Mouse (Mus musculus): ENCODE measurements around the gene Gtdc1. TPM values are rescaled to one million over a fixed set of nuclear protein-coding genes. Genes with fewer than 3 reads are reported as not detected.

The Gtdc1 gene
- polyA plus RNA-seq, 1 experiment from 2014 or later, result 19.0 TPM

DNA sequence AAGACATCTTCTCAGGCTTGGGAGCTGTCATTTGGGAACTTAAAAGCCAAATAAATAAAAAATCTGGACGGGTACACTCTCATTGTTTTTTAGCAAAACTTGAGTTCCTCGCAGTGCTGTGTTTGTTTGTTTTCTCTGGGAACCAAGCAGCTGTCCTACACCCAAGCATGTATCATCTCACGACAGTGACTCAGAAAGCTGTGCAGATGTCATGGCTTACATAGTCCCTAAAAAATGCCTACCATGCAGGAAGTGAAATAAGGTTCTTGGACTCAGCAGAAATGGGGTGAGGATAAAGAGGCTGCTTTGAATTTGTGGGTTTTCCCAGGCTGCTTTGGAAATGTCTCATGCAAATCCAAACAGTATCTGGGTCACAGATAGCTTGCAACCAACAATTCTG is 28.8 kb upstream of the Gtdc1 start:
- no peak for ATAC-seq (ENCODE audit: insufficient number of reproducible peaks, insufficient read depth, low FRiP score, low TSS enrichment, low read depth)
- WGBS, result 54% methylated on average over 3 of the region's 3 CpGs
- no peak overlapping the region for H3K27ac ChIP-seq

GRCm38 (mm10) chr2:44955506-44955905 is 28.0 kb upstream of the Gtdc1 start:
- ATAC-seq (ENCODE audit: insufficient number of reproducible peaks, insufficient read depth, low FRiP score, low TSS enrichment, low read depth), result no peak
- H3K4me3 ChIP-seq, result no peak overlapping the region
- H3K27me3 ChIP-seq, result no peaks in the 10 kb centered on the region
- H3K9ac ChIP-seq, result no peak overlapping the region
- H3K36me3 ChIP-seq, result no peaks in the 10 kb centered on the region
- no peak overlapping the region for H3K4me2 ChIP-seq
- 90% methylated on average over 6 of the region's 6 CpGs for WGBS
- H3K9me3 ChIP-seq, result no peaks in the 10 kb centered on the region
- no peak overlapping the region for H3K27ac ChIP-seq
- no peaks in the 10 kb centered on the region for H3K4me1 ChIP-seq

More for the DNA sequence above, 28.8 kb upstream of the Gtdc1 start:
- Histone ChIP-seq H3K4me2 (no peak overlapping the region), H3K27me3 (no peaks in the 10 kb centered on the region), H3K4me3 (no peak overlapping the region), H3K9ac (no peak overlapping the region), H3K4me1 (no peaks in the 10 kb centered on the region), H3K9me3 (no peaks in the 10 kb centered on the region), H3K36me3 (no peaks in the 10 kb centered on the region)

GRCm38 (mm10) chr2:44954180-44954579 is 26.7 kb upstream of the Gtdc1 start:
- no peak overlapping the region for H3K4me3 ChIP-seq
- no peaks in the 10 kb centered on the region for H3K4me1 ChIP-seq
- no peaks in the 10 kb centered on the region for H3K9me3 ChIP-seq
- H3K9ac ChIP-seq, result no peak overlapping the region
- no peak overlapping the region for H3K4me2 ChIP-seq
- H3K27ac ChIP-seq, result no peak overlapping the region
- no peaks in the 10 kb centered on the region for H3K36me3 ChIP-seq
- H3K27me3 ChIP-seq, result no peaks in the 10 kb centered on the region
- ATAC-seq (ENCODE audit: insufficient number of reproducible peaks, insufficient read depth, low FRiP score, low TSS enrichment, low read depth), result no peak
- WGBS, result 43% methylated on average over 1 of the region's 1 CpGs

- 37% methylated on average over 6 of the region's 6 CpGs for WGBS
- Histone ChIP-seq H3K9me3 (no peaks in the 10 kb centered on the region), H3K27me3 (no peaks in the 10 kb centered on the region), H3K4me2 (no peak overlapping the region), H3K4me1 (no peaks in the 10 kb centered on the region), H3K36me3 (no peaks in the 10 kb centered on the region), H3K27ac (no peak overlapping the region), H3K9ac (no peak overlapping the region), H3K4me3 (no peak overlapping the region)
- ATAC-seq (ENCODE audit: insufficient number of reproducible peaks, insufficient read depth, low FRiP score, low TSS enrichment, low read depth), result no peak
Measured at GRCm38 (mm10) chr2:44952830-44953422, 25.5 kb upstream of the Gtdc1 start.

DNA sequence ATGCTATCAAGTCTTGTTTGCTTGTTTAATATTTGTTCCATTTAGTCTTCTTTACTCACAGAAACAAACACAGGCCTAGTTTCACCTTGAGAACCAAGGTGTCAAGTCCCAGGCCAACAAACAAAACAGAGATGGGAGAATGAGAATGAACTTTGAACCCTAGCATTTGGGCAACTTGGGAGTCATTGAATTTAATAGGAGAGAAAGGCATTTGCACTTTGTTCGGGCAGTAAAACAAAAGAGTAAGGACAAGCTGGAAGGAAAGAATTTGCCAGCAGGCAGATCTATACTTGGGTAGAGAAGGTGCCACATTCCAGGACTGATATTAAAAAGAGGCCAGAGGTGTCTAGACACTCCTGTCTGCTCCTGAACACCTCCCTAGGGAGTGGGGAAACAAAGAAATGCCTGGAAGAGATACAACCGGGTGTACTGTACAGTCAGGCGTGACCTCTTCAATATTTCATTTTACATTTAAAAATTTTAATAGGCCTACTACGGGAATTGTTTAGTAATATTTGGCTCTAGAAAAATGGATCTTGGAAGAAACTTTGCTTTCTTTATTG is 24.3 kb upstream of the Gtdc1 start:
- ATAC-seq (ENCODE audit: insufficient number of reproducible peaks, insufficient read depth, low FRiP score, low TSS enrichment, low read depth), result no peak
- Histone ChIP-seq H3K4me1 (no peaks in the 10 kb centered on the region), H3K9me3 (no peaks in the 10 kb centered on the region), H3K4me3 (no peak overlapping the region), H3K27me3 (no peaks in the 10 kb centered on the region), H3K9ac (no peak overlapping the region), H3K36me3 (no peaks in the 10 kb centered on the region), H3K27ac (no peak overlapping the region), H3K4me2 (no peak overlapping the region)
- WGBS, result 66% methylated on average over 4 of the region's 4 CpGs

DNA sequence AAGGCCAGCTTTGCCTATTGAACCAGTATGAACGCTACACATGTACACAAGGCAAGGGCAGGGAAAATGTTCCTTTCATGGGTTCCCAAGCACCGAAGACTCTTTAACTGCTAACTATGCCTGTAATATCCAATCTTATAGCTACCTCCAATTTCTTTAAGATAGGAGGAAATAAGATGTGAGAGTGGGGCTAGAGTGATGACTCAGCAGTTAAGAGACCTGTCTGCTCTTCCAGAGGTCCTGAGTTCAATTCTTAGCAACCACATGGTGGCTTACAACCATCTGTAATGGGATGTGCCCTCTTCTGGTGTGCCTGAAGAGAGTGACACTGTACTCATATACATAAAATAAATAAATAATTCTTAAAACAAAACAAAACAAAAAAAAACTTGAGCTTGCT is 17.2 kb upstream of the Gtdc1 start:
- H3K4me1 ChIP-seq, result no peaks in the 10 kb centered on the region
- no peaks in the 10 kb centered on the region for H3K36me3 ChIP-seq
- H3K27me3 ChIP-seq, result no peaks in the 10 kb centered on the region
- no peak for ATAC-seq (ENCODE audit: insufficient number of reproducible peaks, insufficient read depth, low FRiP score, low TSS enrichment, low read depth)
- H3K4me2 ChIP-seq, result no peak overlapping the region
- H3K9ac ChIP-seq, result no peak overlapping the region
- H3K9me3 ChIP-seq, result no peaks in the 10 kb centered on the region
- WGBS, result 95% methylated on average over 2 of the region's 2 CpGs
- H3K27ac ChIP-seq, result no peak overlapping the region
- H3K4me3 ChIP-seq, result no peak overlapping the region

GRCm38 (mm10) chr2:44930951-44931350 is 3.5 kb upstream of the Gtdc1 start:
- 59% methylated on average over 3 of the region's 3 CpGs for WGBS
- Histone ChIP-seq H3K9me3 (peaks cover 5% of the 10 kb centered on the region; the same call in 1 of the 2 replicates), H3K4me1 (no peaks in the 10 kb centered on the region), H3K9ac (no peak overlapping the region), H3K4me3 (no peak overlapping the region), H3K27me3 (no peaks in the 10 kb centered on the region), H3K36me3 (no peaks in the 10 kb centered on the region), H3K4me2 (no peak overlapping the region), H3K27ac (no peak overlapping the region)
- no peak for ATAC-seq (ENCODE audit: insufficient number of reproducible peaks, insufficient read depth, low FRiP score, low TSS enrichment, low read depth)

- H3K4me3 ChIP-seq, result no peak overlapping the region
- H3K9ac ChIP-seq, result no peak overlapping the region
- no peaks in the 10 kb centered on the region for H3K36me3 ChIP-seq
- no peak overlapping the region for H3K4me2 ChIP-seq
- ATAC-seq (ENCODE audit: insufficient number of reproducible peaks, insufficient read depth, low FRiP score, low TSS enrichment, low read depth), result no peak
- no peak overlapping the region for H3K27ac ChIP-seq
- no peaks in the 10 kb centered on the region for H3K9me3 ChIP-seq
- H3K4me1 ChIP-seq, result no peaks in the 10 kb centered on the region
- no peaks in the 10 kb centered on the region for H3K27me3 ChIP-seq
- WGBS, result 73% methylated on average over 3 of the region's 3 CpGs
Measured at GRCm38 (mm10) chr2:44928631-44929030, 1.2 kb upstream of the Gtdc1 start.

DNA sequence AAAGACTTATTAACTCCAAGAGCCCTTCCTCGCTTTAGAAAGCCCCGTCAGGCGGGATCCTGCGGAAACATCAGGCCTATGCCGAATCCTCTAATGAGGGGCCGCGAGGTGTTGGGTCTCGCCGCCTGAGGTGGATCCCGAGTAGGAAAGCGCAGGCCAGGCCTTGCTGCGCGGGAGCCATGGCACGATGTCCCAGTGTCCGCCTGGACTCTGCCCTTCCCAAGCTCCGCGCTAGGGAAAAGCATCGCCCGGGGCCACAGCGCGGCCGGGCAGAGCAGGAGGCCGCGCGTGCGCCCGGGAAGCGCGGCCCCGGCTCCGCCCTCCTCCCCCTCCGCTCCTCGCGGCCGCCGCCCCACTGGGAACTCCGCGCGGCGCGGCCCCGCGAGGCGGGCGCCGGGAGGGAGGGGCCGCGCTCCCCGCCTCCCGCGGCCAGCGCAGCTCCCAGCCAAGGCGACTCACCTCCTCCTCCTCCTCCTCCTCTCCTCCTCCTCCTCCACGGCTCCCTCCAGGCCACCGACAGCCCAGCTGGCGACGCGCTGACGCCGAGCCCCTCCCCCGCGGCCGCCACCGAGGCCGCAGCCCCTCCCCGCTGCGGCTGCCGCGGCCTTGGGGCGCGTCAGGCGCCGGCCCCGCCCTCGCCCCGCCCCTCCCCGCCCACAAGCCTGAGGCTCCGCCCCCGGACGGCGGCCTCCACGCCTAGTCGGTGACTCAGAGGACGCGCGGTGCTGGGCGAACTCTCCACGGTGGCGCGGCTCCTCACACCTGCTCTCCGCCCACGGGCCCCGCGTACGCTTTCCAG is 575 bp downstream of the Gtdc1 start:
- Histone ChIP-seq H3K9me3 (no peaks in the 10 kb centered on the region), H3K36me3 (no peaks in the 10 kb centered on the region), H3K4me3 (peak overlapping the region; percentile 72), H3K27me3 (no peaks in the 10 kb centered on the region), H3K4me2 (peak overlapping the region; percentile 70), H3K4me1 (no peaks in the 10 kb centered on the region), H3K27ac (peak overlapping the region; percentile 94), H3K9ac (peak overlapping the region; percentile 91)
- WGBS, result under 1% methylated on average over 58 of the region's 95 CpGs
- ATAC-seq (ENCODE audit: insufficient number of reproducible peaks, insufficient read depth, low FRiP score, low TSS enrichment, low read depth), result peak; percentile 96

DNA sequence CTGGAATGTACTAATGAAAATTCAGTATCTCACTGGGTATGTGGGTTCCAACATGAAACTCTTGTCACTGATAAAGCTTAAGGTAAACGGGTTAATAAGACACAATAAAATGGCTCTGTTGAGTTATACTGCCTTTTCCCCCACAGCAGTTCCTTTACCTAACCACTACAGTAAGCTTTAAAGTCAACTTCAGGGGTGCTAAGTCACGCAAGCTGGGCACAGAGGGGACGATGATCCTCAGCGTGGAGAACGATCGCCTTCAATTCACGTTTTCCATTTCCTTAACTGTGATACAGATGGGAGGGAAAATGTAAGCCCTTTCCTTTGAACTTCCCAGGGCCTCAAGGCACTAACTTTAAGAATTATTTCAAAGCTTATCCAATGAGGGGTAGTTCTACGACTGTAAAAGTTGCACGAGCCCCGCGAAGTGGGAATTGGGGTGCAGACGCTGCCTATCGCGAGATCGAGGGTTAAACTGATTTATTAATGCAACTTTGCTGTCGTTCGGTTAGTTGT is 1.2 kb downstream of the Gtdc1 start:
- Histone ChIP-seq H3K27ac (peak overlapping the region; percentile 94), H3K4me3 (peak overlapping the region; percentile 72), H3K4me2 (peak overlapping the region; percentile 62), H3K9ac (peak overlapping the region; percentile 91), H3K4me1 (no peaks in the 10 kb centered on the region), H3K27me3 (no peaks in the 10 kb centered on the region), H3K9me3 (no peaks in the 10 kb centered on the region), H3K36me3 (no peaks in the 10 kb centered on the region)
- no peak for ATAC-seq (ENCODE audit: insufficient number of reproducible peaks, insufficient read depth, low FRiP score, low TSS enrichment, low read depth)
- 1% methylated on average over 17 of the region's 17 CpGs for WGBS

DNA sequence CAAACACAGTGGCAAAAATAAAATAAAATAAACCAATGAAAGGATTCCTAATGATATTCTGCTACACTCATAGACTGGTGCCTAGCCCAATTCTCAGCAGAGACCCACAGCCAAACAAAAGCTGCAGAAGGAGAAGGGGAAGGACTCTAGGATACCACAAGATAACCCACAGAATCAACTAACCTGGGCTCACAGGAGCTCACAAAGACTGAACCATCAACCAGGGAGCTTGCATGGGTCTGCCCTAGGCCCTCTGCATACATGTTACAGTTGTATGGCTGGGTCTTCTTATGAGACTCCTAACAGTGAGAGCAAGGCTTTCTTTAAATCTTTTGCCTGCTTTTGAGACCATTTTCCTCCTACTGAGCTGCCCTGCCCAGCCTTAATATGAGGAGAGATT is 2.8 kb downstream of the Gtdc1 start:
- H3K27ac ChIP-seq, result no peak overlapping the region
- no peaks in the 10 kb centered on the region for H3K4me1 ChIP-seq
- no peak overlapping the region for H3K4me2 ChIP-seq
- no peaks in the 10 kb centered on the region for H3K36me3 ChIP-seq
- no peaks in the 10 kb centered on the region for H3K27me3 ChIP-seq
- H3K9me3 ChIP-seq, result no peaks in the 10 kb centered on the region
- no peak overlapping the region for H3K4me3 ChIP-seq
- H3K9ac ChIP-seq, result no peak overlapping the region
- ATAC-seq (ENCODE audit: insufficient number of reproducible peaks, insufficient read depth, low FRiP score, low TSS enrichment, low read depth), result no peak

Measured in embryonic facial prominence, embryonic 13.5 days (tissue).